Mouse (Mus musculus) embryonic facial prominence, embryonic 14.5 days (tissue): Measurements from ENCODE around the gene Ttc8. TPM values are rescaled to one million over a fixed set of nuclear protein-coding genes. Genes with fewer than 3 reads are reported as not detected.

Experiments used
- ATAC-seq: fragments of 200-750 bp; cut with Nextera tagmentation; 2 replicates; pipeline ENCODE4 v1.8.0; 2017; ENCODE audit warnings: low read depth, moderate number of reproducible peaks, moderate TSS enrichment
- DNase-seq: peaks from one replicate; pipeline ENCODE4 v3.0.0-alpha.2; 2015; ENCODE audit warnings: low spot score
- H3K27ac ChIP-seq: fragments of 300-500 bp; sonication (generic); replicated peaks from 2 replicates; pipeline ENCODE4 v1.5.1; 2014; ENCODE audit warnings: low read depth, mild to moderate bottlenecking, low read length, moderate library complexity
- H3K27me3 ChIP-seq: fragments of 300-500 bp; sonication (generic); replicated peaks from 2 replicates; pipeline ENCODE4 v1.6.1; 2014; ENCODE audit warnings: low read length; ENCODE audit not compliant: control insufficient read depth, insufficient read depth
- H3K36me3 ChIP-seq: fragments of 300-500 bp; sonication (generic); 2 replicates; pipeline ENCODE4 v1.6.1; 2014; ENCODE audit warnings: low read length, mixed read lengths; ENCODE audit not compliant: control insufficient read depth, insufficient read depth
- H3K4me1 ChIP-seq: fragments of 300-500 bp; sonication (generic); 2 replicates; pipeline ENCODE4 v1.6.1; 2014; ENCODE audit warnings: antibody characterized with exemption, low read length; ENCODE audit not compliant: control insufficient read depth, insufficient read depth
- H3K4me2 ChIP-seq: fragments of 300-500 bp; sonication (generic); 2 replicates; pipeline ENCODE4 v1.6.1; 2014; ENCODE audit warnings: low read depth, mild to moderate bottlenecking, low read length, moderate library complexity, mixed read lengths
- H3K4me3 ChIP-seq: fragments of 300-500 bp; sonication (generic); 2 replicates; pipeline ENCODE4 v1.5.1; 2014; ENCODE audit warnings: low read depth, mild to moderate bottlenecking, low read length
- H3K9ac ChIP-seq: fragments of 300-500 bp; sonication (generic); 2 replicates; pipeline ENCODE4 v1.6.1; 2014; ENCODE audit warnings: low read depth, mild to moderate bottlenecking, low read length, moderate library complexity, mixed read lengths
- H3K9me3 ChIP-seq: fragments of 300-500 bp; sonication (generic); 2 replicates; pipeline ENCODE4 v1.6.1; 2016; ENCODE audit warnings: low read length; ENCODE audit not compliant: control insufficient read depth
- WGBS: fragments of 180-500 bp; shearing (Covaris S2); extraction: QIAGEN DNeasy Blood & Tissue Kit; methylation state at CpG from one replicate; pipeline ENCODE4 v1.1.7; 2014; 5-methylcytosine and 5-hydroxymethylcytosine counted together
- polyA plus RNA-seq: library from polyadenylated mRNA; unstranded; fragments of >200 nt; fragmentation: Nextera tagmentation; extraction: Ambion mirVana; gene quantifications from 2 replicates; pipeline ENCODE4 v1.2.1, GENCODE M21; 2014

Gene Ttc8
- polyA plus RNA-seq, 1 experiment from 2014 or later, result 26.9 TPM

DNA sequence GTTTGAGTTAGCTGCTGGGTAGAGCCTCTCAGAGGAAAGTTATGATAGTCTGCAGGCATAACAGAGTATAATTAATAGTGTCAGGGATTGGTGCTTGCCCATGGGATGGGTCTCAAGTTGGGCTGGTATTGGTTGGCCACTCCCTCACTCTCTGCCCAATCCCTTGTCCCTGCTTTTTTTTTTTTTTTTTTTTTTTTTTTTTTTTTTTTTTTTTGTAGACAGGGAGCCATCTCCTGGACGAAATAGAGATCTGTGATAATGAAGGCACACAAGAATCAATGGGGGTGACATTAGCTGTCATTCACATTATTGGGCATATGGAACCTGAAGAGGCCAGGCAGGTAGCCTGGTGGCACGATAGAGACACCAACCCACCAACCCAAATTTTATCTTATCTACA, 79.9 kb downstream of the Ttc8 start:
- Histone ChIP-seq H3K36me3 (no peaks in the 10 kb centered on the region), H3K4me3 (no peak overlapping the region), H3K4me2 (no peak overlapping the region), H3K4me1 (no peaks in the 10 kb centered on the region), H3K9me3 (no peaks in the 10 kb centered on the region), H3K27ac (no peak overlapping the region), H3K27me3 (no peaks in the 10 kb centered on the region), H3K9ac (no peak overlapping the region)
- no peak for ATAC-seq
- WGBS, result 83% methylated on average over 2 of the region's 2 CpGs
- DNase-seq, result no peak

DNA sequence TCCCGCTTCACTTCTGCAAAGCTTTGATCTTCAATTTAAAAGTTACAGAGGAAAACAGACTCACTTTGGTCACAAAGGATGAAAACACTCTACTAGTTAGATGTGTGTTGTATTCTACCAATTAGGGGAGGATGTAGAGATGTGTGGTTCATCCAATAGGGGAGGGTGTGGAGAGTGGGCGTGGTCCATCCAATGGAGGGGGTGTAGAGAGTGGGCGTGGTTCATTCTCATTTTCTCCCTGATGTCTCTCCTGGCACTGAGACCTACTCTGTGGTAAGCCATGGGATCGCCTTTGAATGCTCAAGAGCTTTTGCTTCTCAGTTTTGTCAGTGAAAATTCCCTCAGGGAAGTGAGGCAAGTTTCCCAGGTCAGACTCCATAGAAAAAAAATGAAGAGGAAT, 82.7 kb downstream of the Ttc8 start:
- DNase-seq, result no peak
- 66% methylated on average over 4 of the region's 4 CpGs for WGBS

DNA sequence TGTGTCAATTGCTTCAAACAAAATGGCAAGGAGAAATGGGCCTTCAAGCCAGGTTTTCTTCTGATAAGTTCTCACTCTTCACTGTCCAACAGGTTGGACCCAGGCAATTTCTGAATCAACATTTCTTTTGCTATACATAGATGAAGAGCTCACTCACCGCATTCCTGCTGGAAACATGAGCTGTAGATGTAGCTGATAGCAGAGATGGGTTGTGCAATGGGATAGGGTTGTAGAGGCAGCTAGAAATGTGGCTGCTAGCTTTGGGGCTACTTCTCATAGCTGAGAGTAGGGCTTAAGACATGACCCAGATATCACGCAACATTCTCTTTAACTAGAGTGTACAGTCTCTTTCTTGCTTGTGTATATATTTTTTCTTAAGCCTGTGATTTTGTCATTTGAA, 84.4 kb downstream of the Ttc8 start:
- WGBS, result 85% methylated on average over 2 of the region's 2 CpGs
- ATAC-seq, result no peak
- Histone ChIP-seq H3K36me3 (no peaks in the 10 kb centered on the region), H3K27me3 (no peaks in the 10 kb centered on the region), H3K4me1 (no peaks in the 10 kb centered on the region), H3K27ac (no peak overlapping the region), H3K9me3 (no peaks in the 10 kb centered on the region), H3K4me2 (no peak overlapping the region), H3K9ac (no peak overlapping the region), H3K4me3 (no peak overlapping the region)
- DNase-seq, result no peak

More for the DNA sequence above, 82.7 kb downstream of the Ttc8 start:
- Histone ChIP-seq H3K27me3 (no peaks in the 10 kb centered on the region), H3K36me3 (no peaks in the 10 kb centered on the region), H3K27ac (no peak overlapping the region), H3K9ac (no peak overlapping the region), H3K4me3 (no peak overlapping the region), H3K4me2 (no peak overlapping the region), H3K9me3 (no peaks in the 10 kb centered on the region), H3K4me1 (no peaks in the 10 kb centered on the region)
- no peak for ATAC-seq

DNA sequence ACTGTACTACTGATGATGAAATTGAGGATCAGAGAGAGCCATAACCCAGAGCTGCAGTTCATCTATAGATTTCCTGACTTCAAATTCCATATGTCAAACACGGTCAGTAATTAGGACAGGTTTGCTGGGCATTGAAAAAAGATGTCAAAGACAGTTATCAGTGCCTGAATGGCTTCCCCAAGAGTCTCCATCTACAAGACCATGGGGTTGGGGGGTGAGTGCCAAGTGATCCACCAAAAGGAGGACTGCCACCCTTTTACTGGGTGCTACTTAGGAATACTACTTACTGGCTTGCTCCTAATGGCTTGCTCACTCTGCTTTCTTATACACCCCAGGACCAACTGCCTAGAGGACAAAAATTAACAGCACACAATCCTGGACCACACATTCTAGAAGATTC, 88.4 kb downstream of the Ttc8 start:
- DNase-seq (no peak), ATAC-seq (no peak)
- WGBS, result 77% methylated on average over 1 of the region's 1 CpGs
- H3K4me1 ChIP-seq, result no peaks in the 10 kb centered on the region
- no peaks in the 10 kb centered on the region for H3K36me3 ChIP-seq
- H3K27me3 ChIP-seq, result no peaks in the 10 kb centered on the region
- no peaks in the 10 kb centered on the region for H3K9me3 ChIP-seq
- H3K4me2 ChIP-seq, result no peak overlapping the region
- no peak overlapping the region for H3K4me3 ChIP-seq
- no peak overlapping the region for H3K9ac ChIP-seq
- no peak overlapping the region for H3K27ac ChIP-seq

DNA sequence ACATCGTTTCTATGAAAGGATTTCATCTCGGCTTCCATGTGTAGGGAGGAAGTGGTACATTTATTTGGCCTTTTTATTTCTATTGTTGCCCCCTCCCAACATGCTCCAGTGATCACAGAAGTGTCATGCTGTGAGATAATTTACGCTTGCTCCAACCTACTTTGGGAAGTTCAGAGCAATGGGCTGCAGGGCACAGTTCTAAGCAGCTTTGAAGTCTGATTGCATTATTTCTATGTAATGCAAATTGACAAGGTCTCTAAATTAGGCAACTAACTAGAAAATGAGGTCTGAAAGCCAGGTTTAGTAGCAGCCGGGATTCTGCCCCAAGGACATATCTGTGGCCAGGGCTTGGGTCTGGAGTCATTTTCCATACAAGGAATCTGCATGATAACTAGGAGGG, 89.1 kb downstream of the Ttc8 start:
- 38% methylated on average over 4 of the region's 4 CpGs for WGBS
- no peaks in the 10 kb centered on the region for H3K36me3 ChIP-seq
- no peaks in the 10 kb centered on the region for H3K4me1 ChIP-seq
- no peak for ATAC-seq
- no peak overlapping the region for H3K4me3 ChIP-seq
- H3K9ac ChIP-seq, result no peak overlapping the region
- H3K4me2 ChIP-seq, result no peak overlapping the region
- no peaks in the 10 kb centered on the region for H3K9me3 ChIP-seq
- no peaks in the 10 kb centered on the region for H3K27me3 ChIP-seq
- DNase-seq, result no peak
- no peak overlapping the region for H3K27ac ChIP-seq

DNA sequence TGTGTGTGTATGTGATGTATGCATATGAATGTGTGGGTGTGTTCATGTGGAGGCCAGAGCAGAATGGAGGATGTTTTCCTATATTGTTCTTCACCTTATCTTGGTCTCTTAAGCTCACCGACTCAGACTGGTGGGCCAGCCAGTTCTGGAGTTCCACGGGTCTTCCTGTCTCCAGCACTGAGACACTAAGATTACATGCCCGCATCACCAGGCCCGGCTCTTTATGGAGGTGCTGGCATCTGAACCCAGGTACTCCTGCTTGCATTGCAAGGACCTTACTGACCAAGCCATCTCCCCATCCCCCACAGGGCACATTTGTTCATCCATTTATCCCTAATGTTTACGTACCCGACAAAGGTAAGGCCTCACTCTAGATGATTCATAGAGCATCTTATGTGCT, 89.7 kb downstream of the Ttc8 start:
- H3K9me3 ChIP-seq, result no peaks in the 10 kb centered on the region
- no peak overlapping the region for H3K4me3 ChIP-seq
- ATAC-seq (no peak), DNase-seq (no peak)
- H3K9ac ChIP-seq, result no peak overlapping the region
- no peaks in the 10 kb centered on the region for H3K36me3 ChIP-seq
- H3K27me3 ChIP-seq, result no peaks in the 10 kb centered on the region
- H3K4me1 ChIP-seq, result no peaks in the 10 kb centered on the region
- WGBS, result 84% methylated on average over 6 of the region's 6 CpGs
- H3K27ac ChIP-seq, result no peak overlapping the region
- H3K4me2 ChIP-seq, result no peak overlapping the region

DNA sequence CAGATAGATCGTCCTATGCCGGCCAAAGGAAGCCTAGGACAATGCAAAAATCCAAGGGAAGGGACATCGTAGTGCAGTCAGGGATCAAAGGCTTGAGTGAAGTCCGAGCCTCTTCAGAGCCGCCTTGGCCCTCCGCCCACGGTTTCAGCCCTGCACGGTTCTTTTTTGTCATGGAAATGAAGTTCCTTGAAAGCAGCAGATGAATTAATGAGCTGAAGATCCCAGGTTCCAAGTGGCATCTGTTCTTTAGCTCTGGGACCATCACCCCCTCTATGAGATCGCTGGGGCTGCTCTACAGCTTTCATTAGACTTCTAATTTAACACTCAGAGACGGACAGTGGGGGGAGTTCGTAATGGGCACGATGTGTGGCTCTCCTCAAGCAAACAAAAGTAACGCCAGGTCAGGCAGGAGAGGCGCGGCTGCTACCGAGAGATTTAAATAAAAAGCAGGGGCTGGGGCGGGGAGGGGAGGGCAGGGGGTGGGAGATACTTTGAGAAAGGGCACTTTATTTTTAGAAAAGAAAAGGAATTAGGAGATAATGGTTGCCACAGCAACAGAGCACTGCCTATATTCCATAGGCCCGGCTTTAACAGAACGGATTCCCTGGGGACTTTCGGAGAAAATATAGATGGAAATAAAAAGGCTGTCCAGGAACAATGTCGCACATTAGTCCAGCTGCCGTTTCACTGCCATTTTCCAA, 90.9 kb downstream of the Ttc8 start:
- H3K9ac ChIP-seq, result no peak overlapping the region
- WGBS, result 12% methylated on average over 22 of the region's 22 CpGs
- ATAC-seq, result peak; percentile 60

DNA sequence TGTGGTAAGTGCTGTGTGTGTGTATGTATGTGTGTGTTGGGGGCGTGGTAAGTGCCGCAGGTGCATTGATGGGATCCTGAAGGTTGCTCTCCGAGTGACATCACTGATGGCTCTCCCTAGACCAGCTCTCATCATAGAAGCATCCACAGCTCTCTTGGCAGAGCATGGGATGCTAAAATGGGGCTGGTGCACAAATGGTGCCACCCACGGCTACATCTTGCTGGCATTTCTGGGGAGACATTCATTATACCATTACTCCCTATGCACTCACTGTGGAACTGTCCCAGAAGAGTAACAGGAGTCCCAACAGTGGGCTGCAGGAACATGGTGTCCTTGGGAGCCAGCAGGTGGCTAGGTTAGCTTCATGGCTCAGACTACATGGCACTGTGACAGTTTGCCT, 95.5 kb downstream of the Ttc8 start:
- Histone ChIP-seq H3K9me3 (no peaks in the 10 kb centered on the region), H3K4me3 (no peak overlapping the region), H3K36me3 (no peaks in the 10 kb centered on the region), H3K27me3 (no peaks in the 10 kb centered on the region), H3K27ac (no peak overlapping the region), H3K4me2 (no peak overlapping the region), H3K4me1 (no peaks in the 10 kb centered on the region), H3K9ac (no peak overlapping the region)
- no peak for ATAC-seq
- no peak for DNase-seq
- 86% methylated on average over 4 of the region's 4 CpGs for WGBS

More for the DNA sequence above, 90.9 kb downstream of the Ttc8 start:
- H3K4me1 ChIP-seq, result no peaks in the 10 kb centered on the region
- H3K36me3 ChIP-seq, result no peaks in the 10 kb centered on the region
- 0 out of 2 replicates have a peak overlapping the region, but pooled peaks have one; percentile 6 for H3K4me3 ChIP-seq
- no peak overlapping the region for H3K27ac ChIP-seq
- peak; percentile 66 for DNase-seq
- peak overlapping the region; percentile 41 for H3K4me2 ChIP-seq
- no peaks in the 10 kb centered on the region for H3K27me3 ChIP-seq
- H3K9me3 ChIP-seq, result no peaks in the 10 kb centered on the region

DNA sequence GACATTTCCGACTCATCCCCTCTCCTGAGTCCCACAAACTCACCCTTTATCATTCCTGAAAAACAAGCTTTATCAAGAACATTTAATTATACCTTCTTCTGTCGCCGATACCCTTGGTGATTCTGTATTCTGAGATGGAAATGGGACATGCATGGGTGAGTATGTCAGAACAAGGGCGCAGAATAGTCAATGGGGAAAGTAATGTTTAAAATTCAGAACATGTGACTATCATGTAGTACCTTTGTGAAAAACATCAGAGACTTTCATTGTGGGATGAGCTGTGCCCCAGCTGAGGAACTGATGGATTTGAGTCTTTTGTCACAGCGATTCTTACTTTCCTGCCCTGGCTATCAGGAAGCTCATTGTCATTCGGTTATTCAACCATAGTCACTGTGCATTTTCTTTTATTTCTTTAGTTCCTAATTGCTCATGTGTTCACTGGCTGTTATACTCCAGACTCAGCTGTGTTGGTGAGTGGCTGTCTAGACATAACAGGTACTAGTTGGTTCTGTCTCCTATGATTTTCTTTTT, 104.1 kb downstream of the Ttc8 start:
- Histone ChIP-seq H3K4me1 (no peaks in the 10 kb centered on the region), H3K27me3 (no peaks in the 10 kb centered on the region)
- ATAC-seq, result no peak

More for the DNA sequence above, 104.1 kb downstream of the Ttc8 start:
- Histone ChIP-seq H3K9me3 (no peaks in the 10 kb centered on the region), H3K36me3 (no peaks in the 10 kb centered on the region), H3K27ac (no peak overlapping the region), H3K4me2 (no peak overlapping the region), H3K4me3 (no peak overlapping the region), H3K9ac (no peak overlapping the region)
- no peak for DNase-seq
- WGBS, result 83% methylated on average over 6 of the region's 6 CpGs
